Mouse (Mus musculus) forebrain, postnatal 0 days (tissue): Measurements from ENCODE around the gene Vmn1r4. TPM values are rescaled to one million over a fixed set of nuclear protein-coding genes. Genes with fewer than 3 reads are reported as not detected.

Experiments
- ATAC-seq: fragments of 200-750 bp; cut with Nextera tagmentation; 2 replicates; pipeline ENCODE4 v1.8.0; 2017; ENCODE audit warnings: mild to moderate bottlenecking, moderate library complexity
- DNase-seq: peaks from one replicate; pipeline ENCODE4 v3.0.0-alpha.2; 2015
- H3K27ac ChIP-seq: fragments of 300-500 bp; sonication (generic); 2 replicates; pipeline ENCODE4 v1.5.1; 2014; ENCODE audit warnings: low read depth, mild to moderate bottlenecking, antibody characterized with exemption, low read length, moderate library complexity, mixed read lengths
- H3K27me3 ChIP-seq: fragments of 300-500 bp; sonication (generic); 2 replicates; pipeline ENCODE4 v1.6.1; 2014; ENCODE audit warnings: mild to moderate bottlenecking, low read length, mixed read lengths; ENCODE audit not compliant: insufficient read depth
- H3K36me3 ChIP-seq: fragments of 300-500 bp; sonication (generic); 2 replicates; pipeline ENCODE4 v1.6.1; 2014; ENCODE audit warnings: mild to moderate bottlenecking, moderate library complexity; ENCODE audit not compliant: insufficient read depth
- H3K4me1 ChIP-seq: fragments of 300-500 bp; sonication (generic); 2 replicates; pipeline ENCODE4 v1.6.1; 2014; ENCODE audit warnings: antibody characterized with exemption; ENCODE audit not compliant: insufficient read depth
- H3K4me2 ChIP-seq: fragments of 300-500 bp; sonication (generic); 2 replicates; pipeline ENCODE4 v1.6.1; 2014; ENCODE audit warnings: low read depth, mild to moderate bottlenecking, moderate library complexity
- H3K4me3 ChIP-seq: fragments of 300-500 bp; sonication (generic); 2 replicates; pipeline ENCODE4 v1.5.1; 2014; ENCODE audit warnings: low read depth, low read length, mixed read lengths
- H3K9ac ChIP-seq: fragments of 300-500 bp; sonication (generic); 2 replicates; pipeline ENCODE4 v1.6.1; 2014; ENCODE audit warnings: mild to moderate bottlenecking
- H3K9me3 ChIP-seq: fragments of 300-500 bp; sonication (generic); 2 replicates; pipeline ENCODE4 v1.6.1; 2016; ENCODE audit warnings: low read length
- CTCF ChIP-seq: sonication (generic); IDR thresholded peaks from 2 replicates; pipeline ENCODE4 v1.5.1; 2016; ENCODE audit warnings: antibody characterized with exemption, control low read depth, low read depth
- WGBS: fragments of 180-500 bp; shearing (Covaris S2); extraction: QIAGEN DNeasy Blood & Tissue Kit; methylation state at CpG from one replicate; pipeline ENCODE4 v1.1.7; 2014; 5-methylcytosine and 5-hydroxymethylcytosine counted together
- polyA plus RNA-seq: library from polyadenylated mRNA; unstranded; fragments of >200 nt; fragmentation: Nextera tagmentation; extraction: Ambion mirVana; gene quantifications from 2 replicates; pipeline ENCODE4 v1.2.1, GENCODE M21; 2015
- total RNA-seq: library from RNA; depleted of rRNA; stranded (reverse); fragments of >200 nt; gene quantifications from 2 replicates; pipeline ENCODE4 v1.2.3, GENCODE M21; 2014; rRNA removed

The Vmn1r4 gene
- total and polyA plus RNA-seq, 2 experiments from 2014 or later: 0.73 to 1.00 TPM

DNA sequence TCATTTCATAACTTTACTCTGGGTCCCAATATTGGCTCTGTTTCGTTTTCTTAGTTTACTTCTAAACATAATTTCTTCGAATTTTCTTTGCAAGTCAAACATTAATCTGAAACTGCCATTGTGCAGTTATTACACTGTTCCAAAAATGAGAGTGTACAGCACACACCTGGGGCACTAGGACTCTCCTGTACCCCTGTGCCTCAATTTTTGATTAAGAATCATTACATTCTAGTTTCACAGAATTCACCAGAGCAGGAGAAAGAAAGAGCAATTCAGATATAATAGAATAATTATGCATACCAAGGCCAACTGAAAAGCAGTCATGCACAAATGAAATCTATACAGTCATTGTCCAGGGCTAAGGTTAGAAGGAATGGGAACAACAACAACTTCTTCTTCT lies 8.6 kb downstream of the Vmn1r4 start:
- ATAC-seq: no peak
- no peaks in the 10 kb centered on the region for H3K4me1 ChIP-seq

DNA sequence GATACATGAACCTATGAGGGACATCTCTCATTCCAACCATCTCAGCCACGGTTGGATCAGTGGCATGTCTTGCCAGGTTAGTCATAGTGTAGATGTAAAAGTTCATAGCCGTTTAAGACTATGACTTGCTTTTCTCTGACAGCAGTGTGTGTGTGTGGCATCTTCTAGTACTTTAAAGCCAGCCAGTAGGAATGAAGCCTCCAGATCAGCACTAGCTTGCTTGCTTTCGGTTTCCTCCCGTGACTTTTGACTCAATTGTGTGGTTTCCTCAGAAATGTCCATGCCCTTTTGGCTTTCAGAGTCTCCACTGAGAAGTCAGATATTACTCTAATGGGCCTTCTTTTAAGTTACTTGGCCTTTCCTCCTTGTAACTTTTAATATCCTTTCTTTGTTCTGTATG lies 10.6 kb downstream of the Vmn1r4 start:
- H3K9ac ChIP-seq: no peak overlapping the region
- H3K4me1 ChIP-seq: no peaks in the 10 kb centered on the region
- ATAC-seq: no peak
- whole genome bisulfite sequencing: 87% methylated on average over 4 of the region's 4 CpGs
- no peak overlapping the region for H3K27ac ChIP-seq
- no peak for TF ChIP-seq CTCF
- H3K4me3 ChIP-seq: no peak overlapping the region
- H3K4me2 ChIP-seq: no peak overlapping the region
- no peaks in the 10 kb centered on the region for H3K9me3 ChIP-seq
- H3K27me3 ChIP-seq: no peaks in the 10 kb centered on the region
- H3K36me3 ChIP-seq: no peaks in the 10 kb centered on the region
- no peak for DNase-seq

More for the DNA sequence above, 8.6 kb downstream of the Vmn1r4 start:
- Histone ChIP-seq H3K27ac (no peak overlapping the region), H3K9ac (no peak overlapping the region), H3K4me2 (no peak overlapping the region), H3K4me3 (no peak overlapping the region), H3K9me3 (no peaks in the 10 kb centered on the region), H3K27me3 (no peaks in the 10 kb centered on the region), H3K36me3 (no peaks in the 10 kb centered on the region)
- no peak for TF ChIP-seq CTCF
- WGBS: 74% methylated on average over 2 of the region's 2 CpGs
- DNase-seq: no peak

DNA sequence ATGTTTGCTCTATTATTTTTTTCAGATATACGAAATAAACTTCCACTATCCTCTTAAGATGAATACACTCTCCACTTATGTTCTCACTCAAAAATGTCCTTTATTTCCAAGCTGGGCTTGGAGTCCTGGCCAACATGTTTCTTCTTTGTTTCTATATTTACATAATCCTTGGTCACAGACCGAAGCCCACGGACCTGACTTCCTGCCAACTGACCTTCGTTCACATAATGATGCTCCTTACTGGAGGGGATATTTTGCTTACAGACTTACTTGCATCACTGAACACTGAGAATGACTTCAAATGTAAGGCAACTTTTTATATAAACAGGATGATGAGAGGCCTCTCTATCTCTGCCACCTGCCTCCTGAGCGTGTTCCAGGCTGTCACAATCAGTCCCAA lies 32.6 kb downstream of the Vmn1r4 start:
- no peak overlapping the region for H3K9ac ChIP-seq
- TF ChIP-seq CTCF: no peak
- no peak overlapping the region for H3K4me3 ChIP-seq
- no peak overlapping the region for H3K27ac ChIP-seq
- no peaks in the 10 kb centered on the region for H3K4me1 ChIP-seq
- no peak for ATAC-seq
- no peak for DNase-seq
- H3K36me3 ChIP-seq: no peaks in the 10 kb centered on the region
- no peaks in the 10 kb centered on the region for H3K9me3 ChIP-seq
- H3K27me3 ChIP-seq: no peaks in the 10 kb centered on the region
- H3K4me2 ChIP-seq: no peak overlapping the region
- 73% methylated on average over 5 of the region's 5 CpGs for WGBS

DNA sequence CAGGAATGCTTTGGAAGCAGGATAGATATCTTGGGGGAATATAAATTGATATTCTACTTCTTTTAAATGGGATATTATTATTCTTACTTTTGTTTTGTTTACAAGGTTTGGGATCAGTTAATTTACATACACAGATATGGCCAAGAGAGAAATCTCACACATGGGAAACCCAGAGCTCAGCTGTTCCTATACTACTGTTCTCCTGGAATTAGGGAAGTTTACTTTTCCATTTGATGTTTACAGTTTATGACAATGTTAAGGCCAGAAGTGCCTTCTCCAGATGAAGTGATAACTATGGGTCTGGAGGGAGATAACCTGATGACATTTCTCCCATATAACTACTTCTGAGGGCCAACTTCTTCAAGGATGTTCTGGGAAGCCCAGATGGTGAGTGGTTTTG lies 46.2 kb downstream of the Vmn1r4 start, which contains the start of gene Vmn1r5:
TSS of gene Vmn1r5 (plus strand) at position 301 of the 400 bp plus-strand sequence.
- no peaks in the 10 kb centered on the region for H3K27me3 ChIP-seq
- H3K9me3 ChIP-seq: no peaks in the 10 kb centered on the region
- no peak within 1 kb of the TSS for H3K4me2 ChIP-seq
- H3K9ac ChIP-seq: no peak within 1 kb of the TSS
- DNase-seq (no peak), ATAC-seq (no peak)
- no peaks in the 10 kb centered on the region for H3K4me1 ChIP-seq
- TF ChIP-seq CTCF: no peak
- H3K4me3 ChIP-seq: no peak within 1 kb of the TSS
- H3K27ac ChIP-seq: no peak within 1 kb of the TSS
- no peaks in the 10 kb centered on the region for H3K36me3 ChIP-seq

DNA sequence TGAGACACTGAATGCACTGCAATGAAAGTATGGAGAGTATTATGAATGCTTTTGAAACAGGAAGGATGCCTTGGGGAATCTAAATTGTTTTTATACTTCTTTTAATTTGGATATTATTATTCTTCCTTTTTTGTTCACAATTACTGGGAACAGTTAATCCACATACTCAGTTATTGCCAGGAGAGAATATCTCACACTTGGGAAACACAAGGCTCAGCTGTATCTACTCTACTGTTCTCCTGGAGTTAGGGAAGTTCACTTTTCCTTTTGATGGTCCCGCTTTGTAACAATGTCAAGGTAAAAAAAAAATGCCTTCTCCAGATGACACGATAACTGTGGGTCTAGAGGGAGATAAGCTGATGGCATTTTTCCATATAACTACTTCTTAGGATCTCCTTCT lies 73.1 kb downstream of the Vmn1r4 start, which contains the start of gene Vmn1r6:
TSS of gene Vmn1r6 (plus strand) at position 301 of the 400 bp plus-strand sequence.
- Histone ChIP-seq H3K4me1 (no peaks in the 10 kb centered on the region), H3K4me3 (no peak within 1 kb of the TSS), H3K4me2 (no peak within 1 kb of the TSS), H3K9ac (no peak within 1 kb of the TSS), H3K27ac (no peak within 1 kb of the TSS), H3K36me3 (no peaks in the 10 kb centered on the region), H3K27me3 (no peaks in the 10 kb centered on the region), H3K9me3 (no peaks in the 10 kb centered on the region)
- no peak for TF ChIP-seq CTCF
- no peak for ATAC-seq
- no peak for DNase-seq
- WGBS: 89% methylated on average over 2 of the region's 2 CpGs

Other genes with a start within 250 kb of the Vmn1r4 start
- gene Lsm5, start 219.3 kb upstream of the Vmn1r4 start, total RNA-seq: 67.2 and 68.4 TPM in 2 replicates
- gene Lsm5, start 219.3 kb upstream of the Vmn1r4 start, polyA plus RNA-seq: 91.7 and 129 TPM in 2 replicates
- gene Avl9, start 209.1 kb upstream of the Vmn1r4 start, total RNA-seq: 59.7 and 66.1 TPM in 2 replicates
- 12.3 and 19.9 TPM in 2 replicates for gene Avl9, start 209.1 kb upstream of the Vmn1r4 start, polyA plus RNA-seq
- gene Kbtbd2, start 126.2 kb upstream of the Vmn1r4 start, total RNA-seq: 49.1 and 57.1 TPM in 2 replicates
- 14.5 and 18.7 TPM in 2 replicates for gene Kbtbd2, start 126.2 kb upstream of the Vmn1r4 start, polyA plus RNA-seq
- 41.4 and 47.8 TPM in 2 replicates for gene Fkbp9, start 92.0 kb upstream of the Vmn1r4 start, total RNA-seq
- 31.4 and 33.8 TPM in 2 replicates for gene Fkbp9, start 92.0 kb upstream of the Vmn1r4 start, polyA plus RNA-seq
- gene Nt5c3, start 83 bp upstream of the Vmn1r4 start, total RNA-seq: 114 and 119 TPM in 2 replicates
- 197 and 225 TPM in 2 replicates for gene Nt5c3, start 83 bp upstream of the Vmn1r4 start, polyA plus RNA-seq
- not detected in 2 replicates for gene Vmn1r5, start 46.3 kb downstream of the Vmn1r4 start, total RNA-seq
- gene Vmn1r5, start 46.3 kb downstream of the Vmn1r4 start, polyA plus RNA-seq: not detected in 2 replicates
- not detected in 2 replicates for gene Vmn1r6, start 73.2 kb downstream of the Vmn1r4 start, total RNA-seq
- gene Vmn1r6, start 73.2 kb downstream of the Vmn1r4 start, polyA plus RNA-seq: not detected in 2 replicates
- gene Vmn1r7, start 101.3 kb downstream of the Vmn1r4 start, total RNA-seq: not detected in 2 replicates
- gene Vmn1r7, start 101.3 kb downstream of the Vmn1r4 start, polyA plus RNA-seq: not detected in 2 replicates
- not detected in 2 replicates for gene Vmn1r8, start 108.3 kb downstream of the Vmn1r4 start, total RNA-seq
- not detected in 2 replicates for gene Vmn1r8, start 108.3 kb downstream of the Vmn1r4 start, polyA plus RNA-seq
- not detected in 2 replicates for gene Vmn1r9, start 142.8 kb downstream of the Vmn1r4 start, total RNA-seq
- not detected in 2 replicates for gene Vmn1r9, start 142.8 kb downstream of the Vmn1r4 start, polyA plus RNA-seq
- not detected in 2 replicates for gene Vmn1r10, start 185.4 kb downstream of the Vmn1r4 start, total RNA-seq
- gene Vmn1r10, start 185.4 kb downstream of the Vmn1r4 start, polyA plus RNA-seq: not detected in 2 replicates
- gene Vmn1r11, start 209.4 kb downstream of the Vmn1r4 start, total RNA-seq: not detected in 2 replicates
- not detected in 2 replicates for gene Vmn1r11, start 209.4 kb downstream of the Vmn1r4 start, polyA plus RNA-seq
- not detected in 2 replicates for gene Vmn1r12, start 232.9 kb downstream of the Vmn1r4 start, total RNA-seq
- not detected in 2 replicates for gene Vmn1r12, start 232.9 kb downstream of the Vmn1r4 start, polyA plus RNA-seq